Mouse (Mus musculus) kidney, adult 2 months (tissue): ENCODE measurements around the gene Stkld1.

Experiments
- CTCF ChIP-seq: fragments of 200-500 bp; conservative IDR thresholded peaks from 2 replicates; pipeline ENCODE4 v1.5.1; 2011; ENCODE audit warnings: low read depth, mild to moderate bottlenecking, control low read depth, low read length, moderate library complexity, mixed read lengths; ENCODE audit not compliant: insufficient read depth, insufficient read length
- POLR2A ChIP-seq: fragments of 200-500 bp; IDR thresholded peaks from one replicate; pipeline ENCODE4 v1.6.1; 2011; ENCODE audit warnings: low read depth, low read length, control low read depth

DNA sequence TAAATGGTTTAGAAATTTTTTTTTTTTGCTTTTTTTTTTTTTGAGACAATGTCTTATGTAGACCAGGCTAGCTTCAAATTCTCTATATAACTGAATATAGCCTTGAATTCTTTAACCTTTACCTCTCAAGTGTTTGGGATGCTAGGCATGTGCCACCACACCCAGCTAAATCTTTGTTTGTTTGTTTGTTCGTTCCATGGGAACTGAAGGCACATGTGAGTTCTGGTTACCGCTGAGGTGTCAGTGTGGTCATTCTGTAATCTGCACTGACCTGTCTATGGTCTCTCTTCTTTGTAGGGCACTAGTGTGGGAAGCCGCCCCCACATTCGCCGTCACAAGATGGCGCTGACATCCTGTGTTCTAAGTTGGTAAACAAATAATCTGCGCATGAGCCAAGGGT, 64.1 kb downstream of the Stkld1 start:
- TF ChIP-seq POLR2A (no peak), CTCF (no peak)
